Mouse (Mus musculus) thymus, postnatal 14 days (tissue): Measurements from ENCODE around the gene Arhgap24.

Experiments used
- DNase-seq: peaks from one replicate; pipeline ENCODE4 v3.0.0; 2021

Gene Arhgap24

GRCm38 (mm10) chr5:102591422-102591821, 110.2 kb downstream of the Arhgap24 start:
- no peak for DNase-seq

DNA sequence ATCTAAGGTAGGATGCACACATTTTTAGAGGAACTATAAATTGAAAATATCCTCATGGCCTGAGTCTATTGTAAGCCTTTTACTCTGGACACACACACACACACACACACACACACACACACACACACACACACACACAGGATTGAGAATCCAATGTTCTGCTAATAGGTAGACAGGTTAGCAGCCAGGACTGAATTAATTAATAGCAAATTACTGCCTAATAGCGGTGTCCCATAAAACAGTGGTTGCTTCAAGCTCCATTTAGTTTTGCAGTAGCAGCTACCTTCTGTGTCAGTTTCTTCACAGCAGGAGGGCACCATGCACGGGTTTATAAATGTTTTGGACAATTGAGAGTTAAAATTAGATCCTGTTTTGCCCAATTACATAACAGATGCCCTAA, 111.9 kb downstream of the Arhgap24 start:
- DNase-seq = no peak

DNA sequence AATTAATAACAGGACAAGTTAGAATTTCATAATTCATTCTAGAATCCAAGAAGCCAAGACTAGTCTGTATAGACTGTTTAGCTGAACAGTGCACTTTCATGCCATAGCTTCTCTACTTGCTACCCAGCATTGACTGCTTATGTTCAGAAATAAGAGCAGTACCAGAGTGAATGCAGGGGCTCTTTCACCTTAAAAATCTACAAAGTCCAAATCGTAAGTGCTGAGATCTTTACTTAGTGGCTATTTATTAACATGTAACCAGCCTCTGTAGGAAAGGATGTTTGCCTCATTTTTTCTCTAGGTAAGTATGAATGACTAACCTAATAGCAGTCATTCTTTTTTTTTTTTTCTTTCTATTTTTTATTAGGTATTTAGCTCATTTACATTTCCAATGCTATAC, 117.9 kb downstream of the Arhgap24 start:
- DNase-seq = no peak

DNA sequence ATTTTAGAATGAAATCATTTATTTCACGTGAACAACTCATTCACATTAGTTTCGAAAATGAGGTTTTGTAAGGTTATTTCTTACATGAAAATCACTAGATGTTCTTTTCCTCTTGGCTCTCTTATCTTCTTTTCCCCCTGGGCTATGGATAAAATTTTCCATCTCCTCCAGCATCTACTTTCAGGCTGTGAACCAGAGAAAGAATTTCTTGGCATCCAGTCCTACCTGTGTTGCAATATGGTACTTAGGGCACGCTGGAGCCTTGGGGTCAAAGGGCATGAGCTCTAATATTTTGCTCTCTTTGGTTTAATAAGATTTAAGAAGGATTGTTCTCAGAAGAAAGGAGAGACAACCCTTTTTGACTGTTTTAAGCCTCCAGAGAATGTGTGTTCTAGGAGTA, 132.4 kb downstream of the Arhgap24 start:
- DNase-seq = no peak

DNA sequence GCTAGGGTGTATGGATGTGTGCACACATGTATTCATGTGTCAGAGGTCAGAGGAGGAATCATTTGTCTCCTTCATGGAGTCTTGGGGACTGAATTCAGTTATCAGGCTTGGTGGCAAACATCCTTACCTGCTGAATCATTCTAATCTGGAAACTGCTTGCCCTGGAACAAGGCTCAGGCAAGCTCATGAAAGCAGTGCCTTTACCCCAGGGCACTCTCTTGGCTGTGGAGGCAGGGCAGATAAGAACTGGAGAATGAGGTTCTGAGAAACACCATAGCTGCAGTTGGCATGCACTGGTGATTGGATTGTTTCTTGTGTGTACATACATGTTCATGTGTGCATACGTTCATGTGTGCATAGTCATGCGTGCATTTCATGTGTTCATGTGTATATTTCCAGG, 132.9 kb downstream of the Arhgap24 start:
- no peak for DNase-seq

GRCm38 (mm10) chr5:102615249-102615648, 134.1 kb downstream of the Arhgap24 start:
- DNase-seq = no peak

DNA sequence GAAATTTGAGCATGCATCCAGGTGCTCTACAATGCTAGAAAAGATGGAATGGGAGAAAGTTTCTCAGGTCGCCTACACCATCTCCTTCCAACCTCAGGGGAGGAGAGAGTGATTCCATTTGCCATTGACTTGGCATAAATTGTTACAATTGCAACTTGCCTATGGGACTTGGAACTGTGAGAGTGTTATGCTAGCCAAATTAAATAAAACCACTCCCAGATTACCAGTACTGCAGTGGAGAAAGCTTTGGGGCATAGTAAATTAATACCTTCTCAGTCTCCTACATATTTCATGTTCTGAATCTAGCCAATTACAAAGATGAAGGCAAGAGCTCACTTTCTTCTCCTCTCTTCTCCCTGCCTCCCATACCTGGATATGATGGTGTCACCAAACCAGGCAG, 139.8 kb downstream of the Arhgap24 start:
- no peak for DNase-seq

- no peak for DNase-seq
Measured at GRCm38 (mm10) chr5:102623807-102624435, 142.7 kb downstream of the Arhgap24 start.

GRCm38 (mm10) chr5:102626671-102627070, 145.5 kb downstream of the Arhgap24 start:
- DNase-seq = no peak

- DNase-seq = no peak
Measured at GRCm38 (mm10) chr5:102629362-102629771, 148.2 kb downstream of the Arhgap24 start.

GRCm38 (mm10) chr5:102635591-102635990, 154.4 kb downstream of the Arhgap24 start:
- DNase-seq = no peak

- no peak for DNase-seq
Measured at GRCm38 (mm10) chr5:102639782-102640559, 158.8 kb downstream of the Arhgap24 start.

GRCm38 (mm10) chr5:102643364-102643763, 162.2 kb downstream of the Arhgap24 start:
- DNase-seq = no peak

GRCm38 (mm10) chr5:102643820-102644219, 162.6 kb downstream of the Arhgap24 start:
- no peak for DNase-seq

DNA sequence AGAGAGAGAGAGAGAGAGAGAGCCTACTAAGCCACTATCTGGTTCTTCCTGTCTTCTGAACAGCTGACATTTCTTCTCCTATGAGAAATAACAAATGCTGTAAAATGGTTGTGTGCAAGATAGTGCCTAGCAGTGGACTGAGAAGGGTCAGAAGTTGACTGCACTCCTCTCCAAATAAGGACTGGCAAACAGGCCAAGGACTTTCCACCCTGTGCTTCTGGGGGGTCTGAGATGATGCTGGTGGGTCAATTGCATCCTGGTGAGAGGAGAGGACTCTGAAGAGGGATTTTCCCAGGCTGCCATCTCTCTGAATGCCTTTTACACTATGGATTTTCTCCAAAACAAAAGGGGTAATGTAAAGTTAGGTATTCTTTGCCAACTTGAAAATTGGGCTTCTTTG, 177.9 kb downstream of the Arhgap24 start:
- DNase-seq = no peak

DNA sequence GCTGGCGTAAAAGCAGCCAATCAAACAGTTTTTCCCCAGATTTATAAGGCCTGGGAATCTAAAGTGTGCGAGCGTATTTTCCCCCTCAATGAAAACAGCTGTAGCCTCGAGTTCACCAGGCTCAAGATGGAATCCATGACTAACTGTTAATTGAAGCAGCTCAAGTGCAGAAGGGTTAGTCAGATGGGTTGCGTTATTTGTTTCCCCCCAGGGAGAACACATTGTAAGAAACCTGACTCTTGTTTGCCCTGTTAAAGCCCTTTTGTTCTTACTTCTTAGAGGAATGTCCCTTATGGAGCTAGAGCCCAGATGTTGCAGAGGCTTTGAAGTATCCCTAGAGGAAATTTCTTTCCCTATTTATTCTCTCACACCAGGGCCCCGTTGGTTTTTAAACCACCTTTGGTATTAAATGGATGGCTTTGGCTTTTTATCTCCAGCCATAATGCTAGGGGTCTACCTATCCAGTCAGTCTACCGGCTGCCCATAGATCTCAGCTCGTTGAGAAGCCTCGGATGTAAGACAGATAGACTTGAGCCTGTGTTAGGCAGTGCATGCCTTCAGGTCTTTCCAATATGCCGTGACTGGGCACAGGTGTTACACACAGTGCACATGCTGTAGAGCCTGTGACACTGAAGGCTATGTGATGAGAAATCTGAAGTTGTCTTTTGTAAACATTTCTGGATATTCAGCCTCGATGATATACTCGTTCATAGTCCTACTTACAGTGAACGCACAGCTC, 184.0 kb downstream of the Arhgap24 start:
- DNase-seq = no peak

GRCm38 (mm10) chr5:102666886-102667285, 185.7 kb downstream of the Arhgap24 start:
- DNase-seq = no peak

- no peak for DNase-seq
Measured at GRCm38 (mm10) chr5:102667754-102668575, 186.8 kb downstream of the Arhgap24 start.

GRCm38 (mm10) chr5:102670206-102670605, 189.0 kb downstream of the Arhgap24 start:
- no peak for DNase-seq

- no peak for DNase-seq
Measured at GRCm38 (mm10) chr5:102670731-102671345, 189.6 kb downstream of the Arhgap24 start.

GRCm38 (mm10) chr5:102675326-102675725, 194.1 kb downstream of the Arhgap24 start:
- DNase-seq = no peak

- no peak for DNase-seq
Measured at GRCm38 (mm10) chr5:102677176-102677575, 196.0 kb downstream of the Arhgap24 start.
